Mouse (Mus musculus) testis, adult 2 months (tissue): ENCODE results near the gene Daam1.
"Not testable (repeated sequence)": the region's sequence is repeated elsewhere in the genome, so short reads cannot be mapped to it uniquely, and the experiment has no call there.

Experiments
- CTCF ChIP-seq: fragments of 200-500 bp; IDR thresholded peaks from 2 replicates; pipeline ENCODE4 v1.5.1; 2012; ENCODE audit warnings: low read depth, mild to moderate bottlenecking, inconsistent platforms, low read length, moderate library complexity; ENCODE audit not compliant: control insufficient read depth, insufficient read depth, insufficient replicate concordance
- POLR2A ChIP-seq: fragments of 200-500 bp; IDR thresholded peaks from 2 replicates; pipeline ENCODE4 v1.6.1; 2012; ENCODE audit warnings: low read depth, mild to moderate bottlenecking, inconsistent platforms, low read length, moderate library complexity; ENCODE audit not compliant: control insufficient read depth

- TF ChIP-seq CTCF, POLR2A: not testable (repeated sequence)
Observed at GRCm38 (mm10) chr12:71847024-71847423, 16.1 kb downstream of the Daam1 start.
